Mouse (Mus musculus) G1E (cell line): Measurements from ENCODE around the gene Ppp1r2. TPM values are rescaled to one million over a fixed set of nuclear protein-coding genes. Genes with fewer than 3 reads are reported as not detected.
A peak's percentile ranks its signal among the peaks of the same experiment; 100 is the strongest.
"Not testable (repeated sequence)": the region's sequence is repeated elsewhere in the genome, so short reads cannot be mapped to it uniquely, and the experiment has no call there.

Experiments
- ATAC-seq: 2 replicates; pipeline ENCODE4 v1.8.0; 2016; ENCODE audit warnings: mild to moderate bottlenecking; ENCODE audit not compliant: insufficient number of reproducible peaks, poor library complexity, low FRiP score, severe bottlenecking; ENCODE audit errors: extremely low read depth
- DNase-seq: peaks from one replicate; pipeline ENCODE4 v3.0.0; 2012; ENCODE audit warnings: low spot score
- H3K27me3 ChIP-seq: 2 replicates; pipeline ENCODE4 v1.6.1; 2012; ENCODE audit warnings: mild to moderate bottlenecking, low read length, inconsistent platforms; ENCODE audit not compliant: insufficient read depth
- H3K36me3 ChIP-seq: replicated peaks from 2 replicates; pipeline ENCODE3; 2012; ENCODE audit warnings: mild to moderate bottlenecking, inconsistent platforms
- H3K4me1 ChIP-seq: 2 replicates; pipeline ENCODE4 v1.6.1; 2012; ENCODE audit warnings: low read depth, low read length, inconsistent platforms, mixed read lengths; ENCODE audit not compliant: insufficient read depth
- H3K4me3 ChIP-seq: 2 replicates; pipeline ENCODE4 v1.5.1; 2012; ENCODE audit warnings: low read depth, mild to moderate bottlenecking, inconsistent platforms, low read length, moderate library complexity, mixed read lengths
- H3K9me3 ChIP-seq: replicated peaks from 2 replicates; pipeline ENCODE4 v1.6.1; 2012; ENCODE audit warnings: inconsistent platforms
- CTCF ChIP-seq: IDR thresholded peaks from 2 replicates; pipeline ENCODE4 v1.5.1; 2012; ENCODE audit warnings: low read depth, low read length, inconsistent platforms, mixed read lengths
- GATA1 ChIP-seq: IDR thresholded peaks from 2 replicates; pipeline ENCODE4 v1.6.1; 2012; ENCODE audit warnings: borderline replicate concordance, low read length, inconsistent platforms, mixed read lengths
- GATA2 ChIP-seq: IDR thresholded peaks from 2 replicates; pipeline ENCODE4 v1.6.1; 2012; ENCODE audit warnings: low read depth, low read length, inconsistent platforms, borderline replicate concordance
- POLR2AphosphoS5 ChIP-seq: IDR thresholded peaks from 2 replicates; pipeline ENCODE4 v1.6.1; 2012; ENCODE audit warnings: low read depth, low read length, inconsistent platforms; ENCODE audit not compliant: insufficient replicate concordance
- TAL1 ChIP-seq: conservative IDR thresholded peaks from 2 replicates; pipeline ENCODE4 v1.6.1; 2012; ENCODE audit warnings: low read depth, low read length, inconsistent platforms, mixed read lengths
- polyA plus RNA-seq: library from polyadenylated mRNA; stranded (reverse); fragments of >175 nt; gene quantifications from 2 replicates; pipeline ENCODE4 v1.2.3, GENCODE M21; 2012
- total RNA-seq, 2 experiments: library from RNA; stranded (forward) in 1 of 2; stranded (reverse) in 1 of 2; fragments of 200-1000 nt in 1 of 2; fragments of >200 nt in 1 of 2; fragmentation: Nextera tagmentation in 1 of 2; gene quantifications; 2 replicates each; pipeline ENCODE4 v1.2.3; 2014 to 2017

Ppp1r2 gene
- total RNA-seq (2014; fragmentation: Nextera tagmentation) (68.5 and 76.2 TPM in 2 replicates), total RNA-seq (2017) (31.9 and 38.2 TPM in 2 replicates), polyA plus RNA-seq (45.3 and 63.1 TPM in 2 replicates)

GRCm38 (mm10) chr16:31274674-31275460 is at the start of gene Ppp1r2:
Gene Ppp1r2, minus strand, starts transcription at chr16:31275277.
- Histone ChIP-seq H3K9me3 (no peaks in the 10 kb centered on the region), H3K4me1 (peaks cover 29% of the 10 kb centered on the region), H3K4me3 (peak within 1 kb of the TSS; percentile 79), H3K36me3 (peaks cover 23% of the 10 kb centered on the region), H3K27me3 (peaks cover 24% of the 10 kb centered on the region)
- ATAC-seq (peak; percentile 80), DNase-seq (peak; percentile 82)
- no peak for TF ChIP-seq POLR2AphosphoS5
- TF ChIP-seq CTCF = no peak
- TF ChIP-seq TAL1 = no peak
- TF ChIP-seq GATA1 = no peak
- no peak for TF ChIP-seq GATA2

GRCm38 (mm10) chr16:31321501-31321900 is 46.4 kb upstream of the Ppp1r2 start:
- no peak for ATAC-seq
- Histone ChIP-seq H3K4me1 (no peaks in the 10 kb centered on the region; the same call in 1 of the 2 replicates), H3K9me3 (no peaks in the 10 kb centered on the region), H3K27me3 (peaks cover 3% of the 10 kb centered on the region; the same call in 1 of the 2 replicates), H3K36me3 (no peaks in the 10 kb centered on the region), H3K4me3 (no peak overlapping the region)
- TF ChIP-seq TAL1 (no peak), POLR2AphosphoS5 (no peak), GATA1 (no peak), CTCF (no peak), GATA2 (no peak)
- no peak for DNase-seq

- Histone ChIP-seq H3K4me3 (no peak overlapping the region), H3K27me3 (peaks cover 3% of the 10 kb centered on the region; the same call in 1 of the 2 replicates), H3K9me3 (no peaks in the 10 kb centered on the region), H3K36me3 (no peaks in the 10 kb centered on the region), H3K4me1 (no peaks in the 10 kb centered on the region; the same call in 1 of the 2 replicates)
- TF ChIP-seq GATA2 (no peak), POLR2AphosphoS5 (no peak), TAL1 (no peak), GATA1 (no peak), CTCF (no peak)
- DNase-seq = no peak
- no peak for ATAC-seq
These were observed 45.9 kb upstream of the Ppp1r2 start for GRCm38 (mm10) chr16:31320954-31321353.

GRCm38 (mm10) chr16:31319723-31320122 is 44.6 kb upstream of the Ppp1r2 start:
- not testable (repeated sequence) for ATAC-seq, H3K4me3 ChIP-seq, H3K4me1 ChIP-seq, H3K27me3 ChIP-seq, H3K36me3 ChIP-seq, H3K9me3 ChIP-seq, DNase-seq

GRCm38 (mm10) chr16:31319316-31319715 is 44.2 kb upstream of the Ppp1r2 start:
- Histone ChIP-seq H3K4me1 (no peaks in the 10 kb centered on the region), H3K4me3 (no peak overlapping the region), H3K36me3 (no peaks in the 10 kb centered on the region), H3K27me3 (peaks cover 3% of the 10 kb centered on the region; the same call in 1 of the 2 replicates), H3K9me3 (no peaks in the 10 kb centered on the region)
- DNase-seq (no peak), ATAC-seq (no peak)
- TF ChIP-seq GATA1 (no peak), TAL1 (no peak), GATA2 (no peak), CTCF (no peak), POLR2AphosphoS5 (no peak)

- H3K4me3 ChIP-seq = no peak overlapping the region
- DNase-seq (no peak), ATAC-seq (no peak)
- peaks cover 3% of the 10 kb centered on the region; the same call in 1 of the 2 replicates for H3K27me3 ChIP-seq
- no peaks in the 10 kb centered on the region for H3K36me3 ChIP-seq
- no peaks in the 10 kb centered on the region for H3K9me3 ChIP-seq
- TF ChIP-seq TAL1 (no peak), GATA2 (no peak), GATA1 (no peak), POLR2AphosphoS5 (no peak), CTCF (no peak)
- H3K4me1 ChIP-seq = no peaks in the 10 kb centered on the region
These were observed 43.3 kb upstream of the Ppp1r2 start for GRCm38 (mm10) chr16:31318418-31318817.

GRCm38 (mm10) chr16:31316246-31317143 is 41.4 kb upstream of the Ppp1r2 start:
- not testable (repeated sequence) for H3K9me3 ChIP-seq, ATAC-seq, H3K4me1 ChIP-seq, DNase-seq, H3K36me3 ChIP-seq, H3K27me3 ChIP-seq, H3K4me3 ChIP-seq
